Mouse (Mus musculus) lung, postnatal 0 days (tissue): ENCODE data around the gene Mcrip2.

Experiments used
- CTCF ChIP-seq: IDR thresholded peaks from 2 replicates; pipeline ENCODE4 v1.5.1; 2016; ENCODE audit warnings: antibody characterized with exemption, mild to moderate bottlenecking
- EP300 ChIP-seq: IDR thresholded peaks from 2 replicates; pipeline ENCODE4 v1.6.1; 2016; ENCODE audit warnings: antibody characterized with exemption, mild to moderate bottlenecking, control low read depth

- no peak for TF ChIP-seq CTCF
- TF ChIP-seq EP300: no peak
Measured at GRCm38 (mm10) chr17:25863681-25864080, 4.9 kb downstream of the Mcrip2 start.
